Mouse (Mus musculus) thymus, postnatal 36 days (tissue): Measurements from ENCODE around the gene Stard3.

Source experiments
- DNase-seq, 2 experiments: peaks; one replicate each; pipeline ENCODE4 v3.0.0; 2022; ENCODE audit warnings: mixed read lengths in 2 of 2

The Stard3 gene

GRCm38 (mm10) chr11:98400161-98400726, 42.1 kb downstream of the Stard3 start, which contains the start of gene Pgap3:
TSS of gene Pgap3 (minus strand) at chr11:98400490.
- peak; percentile 86 to 87 for DNase-seq

- DNase-seq = no peak
These were observed 42.6 kb downstream of the Stard3 start for GRCm38 (mm10) chr11:98400816-98401215.

GRCm38 (mm10) chr11:98406621-98407020, 48.5 kb downstream of the Stard3 start:
- DNase-seq = no peak

- DNase-seq = no peak
These were observed 50.7 kb downstream of the Stard3 start for GRCm38 (mm10) chr11:98408872-98409271.

- DNase-seq = no peak
These were observed 51.2 kb downstream of the Stard3 start for GRCm38 (mm10) chr11:98409341-98409822.

GRCm38 (mm10) chr11:98412273-98412796, 54.2 kb downstream of the Stard3 start, which contains the start of gene Erbb2:
TSS of gene Erbb2 (plus strand) at chr11:98412470.
- no peak for DNase-seq

GRCm38 (mm10) chr11:98412797-98413301, 54.7 kb downstream of the Stard3 start:
- DNase-seq = no peak

- no peak for DNase-seq
These were observed 55.6 kb downstream of the Stard3 start for GRCm38 (mm10) chr11:98413731-98414130.

GRCm38 (mm10) chr11:98414162-98414561, 56.0 kb downstream of the Stard3 start:
- no peak for DNase-seq

- no peak for DNase-seq
These were observed 58.9 kb downstream of the Stard3 start for GRCm38 (mm10) chr11:98417074-98417473.

GRCm38 (mm10) chr11:98418273-98418672, 60.1 kb downstream of the Stard3 start:
- no peak for DNase-seq

- no peak for DNase-seq
These were observed 60.9 kb downstream of the Stard3 start for GRCm38 (mm10) chr11:98418939-98419547.

GRCm38 (mm10) chr11:98426592-98426991, 68.4 kb downstream of the Stard3 start:
- DNase-seq = no peak

- DNase-seq = no peak
These were observed 70.3 kb downstream of the Stard3 start for GRCm38 (mm10) chr11:98428436-98428835.
